Mouse (Mus musculus) cerebellum, adult 2 months (tissue): ENCODE data around the gene Dusp22.

ENCODE experiments used
- CTCF ChIP-seq: fragments of 200-500 bp; IDR thresholded peaks from 2 replicates; pipeline ENCODE4 v1.5.1; 2011; ENCODE audit warnings: low read depth, mild to moderate bottlenecking, control low read depth, low read length, moderate library complexity, borderline replicate concordance; ENCODE audit not compliant: insufficient read depth
- POLR2A ChIP-seq: fragments of 200-500 bp; IDR thresholded peaks from 2 replicates; pipeline ENCODE4 v1.6.1; 2011; ENCODE audit warnings: low read length, control low read depth, borderline replicate concordance; ENCODE audit not compliant: insufficient read depth

GRCm38 (mm10) chr13:30716611-30717010 is 56.8 kb downstream of the Dusp22 start:
- TF ChIP-seq CTCF = no peak
- no peak for TF ChIP-seq POLR2A
